Mouse (Mus musculus) stomach, embryonic 14.5 days (tissue): ENCODE results near the gene Nsmce1. TPM values are rescaled to one million over a fixed set of nuclear protein-coding genes. Genes with fewer than 3 reads are reported as not detected.

ENCODE experiments used
- ATAC-seq: fragments of 200-750 bp; cut with Nextera tagmentation; 2 replicates; pipeline ENCODE4 v1.8.0; 2017; ENCODE audit warnings: low read depth, moderate TSS enrichment; ENCODE audit not compliant: insufficient number of reproducible peaks, insufficient read depth, low FRiP score
- H3K27ac ChIP-seq: fragments of 300-500 bp; sonication (generic); 2 replicates; pipeline ENCODE4 v1.5.1; 2014; ENCODE audit warnings: mild to moderate bottlenecking, low read length, moderate library complexity, mixed read lengths
- H3K27me3 ChIP-seq: fragments of 300-500 bp; sonication (generic); 2 replicates; pipeline ENCODE4 v1.6.1; 2014; ENCODE audit warnings: low read length, control low read depth, mixed read lengths; ENCODE audit not compliant: control insufficient read depth, insufficient read depth
- H3K36me3 ChIP-seq: fragments of 300-500 bp; sonication (generic); 2 replicates; pipeline ENCODE4 v1.6.1; 2014; ENCODE audit warnings: mild to moderate bottlenecking, control low read depth, low read length, moderate library complexity, mixed read lengths; ENCODE audit not compliant: control insufficient read depth, insufficient read depth
- H3K4me1 ChIP-seq: fragments of 300-500 bp; sonication (generic); 2 replicates; pipeline ENCODE4 v1.6.1; 2014; ENCODE audit warnings: low read length, control low read depth, mixed read lengths; ENCODE audit not compliant: control insufficient read depth, insufficient read depth
- H3K4me2 ChIP-seq: fragments of 300-500 bp; sonication (generic); replicated peaks from 2 replicates; pipeline ENCODE4 v1.6.1; 2014; ENCODE audit warnings: low read depth, low read length, control low read depth
- H3K4me3 ChIP-seq: fragments of 300-500 bp; sonication (generic); 2 replicates; pipeline ENCODE4 v1.5.1; 2014; ENCODE audit warnings: low read depth, low read length, control low read depth
- H3K9ac ChIP-seq: fragments of 300-500 bp; sonication (generic); replicated peaks from 2 replicates; pipeline ENCODE4 v1.6.1; 2014; ENCODE audit warnings: low read depth, mild to moderate bottlenecking, control low read depth, low read length, moderate library complexity, mixed read lengths
- H3K9me3 ChIP-seq: fragments of 300-500 bp; sonication (generic); 2 replicates; pipeline ENCODE4 v1.6.1; 2016; ENCODE audit warnings: low read depth, low read length, control low read depth; ENCODE audit not compliant: control insufficient read depth
- WGBS: fragments of 180-500 bp; shearing (Covaris S2); extraction: QIAGEN DNeasy Blood & Tissue Kit; methylation state at CpG from one replicate; pipeline ENCODE4 v1.1.7; 2014; 5-methylcytosine and 5-hydroxymethylcytosine counted together
- polyA plus RNA-seq: library from polyadenylated mRNA; unstranded; fragments of >200 nt; fragmentation: Nextera tagmentation; extraction: Ambion mirVana; gene quantifications from 2 replicates; pipeline ENCODE4 v1.2.1, GENCODE M21; 2014

Nsmce1 gene
- 133 and 140 TPM in 2 replicates for polyA plus RNA-seq

DNA sequence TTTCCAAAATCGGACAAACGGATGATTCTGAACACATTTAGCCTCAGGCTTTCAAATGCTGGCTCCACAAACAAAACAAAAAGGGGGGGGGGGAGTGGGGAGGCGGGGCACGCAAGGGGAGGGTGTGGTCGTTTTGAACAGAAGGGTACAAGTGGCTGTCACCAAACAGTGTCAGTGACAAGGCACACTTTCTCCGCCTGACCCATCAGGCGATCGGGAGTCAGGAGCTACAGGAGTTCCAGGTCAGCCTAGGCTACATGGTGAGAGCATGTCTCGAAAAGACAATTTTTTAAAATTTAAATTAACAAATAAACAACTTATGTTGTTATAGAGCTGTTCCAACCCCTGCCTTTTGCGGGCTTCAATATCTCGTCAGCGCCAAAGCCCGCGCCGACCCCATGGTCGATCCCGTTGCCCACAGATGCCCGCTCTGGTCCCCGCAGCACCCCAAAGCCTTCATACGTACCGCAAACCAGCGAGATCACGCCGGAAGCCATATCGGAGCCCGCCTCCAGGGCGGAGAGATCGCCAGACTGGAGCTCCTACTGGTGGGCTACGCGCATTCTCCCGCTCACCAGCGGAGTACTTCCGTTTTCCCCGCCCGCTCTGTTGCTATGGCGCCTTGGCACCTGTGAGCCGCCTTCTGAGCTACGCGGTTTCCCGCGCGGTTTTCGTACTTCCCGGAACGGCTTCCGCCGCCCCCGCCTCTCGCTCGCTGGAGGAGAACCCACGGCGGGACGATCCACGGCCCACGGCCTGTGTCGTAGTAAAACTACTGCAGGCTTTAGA lies at the start of gene Nsmce1:
Nsmce1 (minus strand) TSS at position 650 of the 789 bp plus-strand sequence.
- peaks cover 10% of the 10 kb centered on the region for H3K4me1 ChIP-seq
- H3K27ac ChIP-seq: peak within 1 kb of the TSS; percentile 76; the same call in 1 of the 2 replicates
- H3K4me3 ChIP-seq: peak within 1 kb of the TSS; percentile 61
- H3K27me3 ChIP-seq: no peaks in the 10 kb centered on the region
- H3K9me3 ChIP-seq: no peaks in the 10 kb centered on the region
- peak within 1 kb of the TSS; percentile 65 for H3K4me2 ChIP-seq
- H3K36me3 ChIP-seq: peaks cover 2% of the 10 kb centered on the region; the same call in 1 of the 2 replicates
- peak within 1 kb of the TSS; percentile 58 for H3K9ac ChIP-seq
- under 1% methylated on average over 55 of the region's 56 CpGs for WGBS
- ATAC-seq: peak; percentile 98

- Histone ChIP-seq H3K27ac (no peak overlapping the region), H3K36me3 (no peaks in the 10 kb centered on the region), H3K4me3 (no peak overlapping the region), H3K27me3 (no peaks in the 10 kb centered on the region), H3K4me1 (no peaks in the 10 kb centered on the region), H3K9me3 (no peaks in the 10 kb centered on the region), H3K9ac (no peak overlapping the region), H3K4me2 (no peak overlapping the region)
- WGBS: 87% methylated on average over 1 of the region's 1 CpGs
- ATAC-seq: no peak
Observed at GRCm38 (mm10) chr7:125541026-125541425, 49.6 kb upstream of the Nsmce1 start.

DNA sequence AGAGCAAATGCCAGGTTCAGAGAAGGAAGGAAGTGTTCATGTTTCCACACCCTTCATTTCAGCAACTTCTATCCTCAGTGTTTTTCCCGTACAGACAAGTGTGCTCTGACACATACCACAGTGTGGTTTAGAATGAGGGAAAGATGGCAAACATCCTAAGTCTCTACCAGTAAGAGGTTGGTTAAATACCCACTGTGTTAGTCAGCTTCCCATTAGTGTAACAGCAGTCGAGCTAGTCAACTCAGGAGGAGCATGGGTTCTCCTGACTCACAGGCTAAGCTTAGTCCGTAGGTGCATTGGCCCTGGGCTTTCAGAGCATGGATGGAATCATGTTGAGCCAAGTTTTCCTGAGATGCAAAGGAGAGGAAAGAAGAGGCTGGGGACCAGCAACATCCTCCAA lies 48.0 kb upstream of the Nsmce1 start:
- WGBS: 92% methylated on average over 3 of the region's 3 CpGs
- Histone ChIP-seq H3K9ac (no peak overlapping the region), H3K9me3 (no peaks in the 10 kb centered on the region), H3K36me3 (no peaks in the 10 kb centered on the region), H3K27me3 (no peaks in the 10 kb centered on the region), H3K27ac (no peak overlapping the region), H3K4me3 (no peak overlapping the region), H3K4me1 (no peaks in the 10 kb centered on the region), H3K4me2 (no peak overlapping the region)
- no peak for ATAC-seq

GRCm38 (mm10) chr7:125527901-125528580 lies 36.6 kb upstream of the Nsmce1 start:
- ATAC-seq: no peak
- Histone ChIP-seq H3K36me3 (no peaks in the 10 kb centered on the region), H3K9ac (no peak overlapping the region), H3K27me3 (no peaks in the 10 kb centered on the region), H3K4me1 (no peaks in the 10 kb centered on the region), H3K4me3 (no peak overlapping the region), H3K4me2 (no peak overlapping the region), H3K27ac (no peak overlapping the region), H3K9me3 (no peaks in the 10 kb centered on the region)
- 85% methylated on average over 9 of the region's 9 CpGs for WGBS

DNA sequence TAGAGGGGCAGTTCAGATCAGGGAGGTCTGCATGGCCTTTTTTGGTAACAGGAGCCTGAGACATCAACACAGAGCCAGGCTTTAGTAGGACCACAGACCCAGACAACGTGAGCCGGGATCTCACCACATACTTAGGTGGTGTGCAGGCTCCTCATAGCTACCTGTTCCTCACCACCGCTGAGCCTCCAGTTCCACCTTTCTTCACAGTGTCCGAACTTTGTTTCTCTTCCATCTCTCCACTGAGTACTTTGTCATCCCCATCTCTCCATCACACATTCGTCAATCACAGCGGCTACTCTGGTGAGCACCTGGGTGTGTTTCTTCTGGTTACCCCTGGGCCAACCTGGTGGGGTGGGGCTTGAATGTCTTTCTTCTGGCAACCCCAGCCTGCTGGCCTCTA lies 35.8 kb upstream of the Nsmce1 start:
- ATAC-seq: no peak
- Histone ChIP-seq H3K27ac (no peak overlapping the region), H3K9me3 (no peaks in the 10 kb centered on the region), H3K4me1 (no peaks in the 10 kb centered on the region), H3K36me3 (no peaks in the 10 kb centered on the region), H3K4me2 (no peak overlapping the region), H3K4me3 (no peak overlapping the region), H3K9ac (no peak overlapping the region), H3K27me3 (no peaks in the 10 kb centered on the region)
- 78% methylated on average over 6 of the region's 6 CpGs for WGBS

- H3K4me1 ChIP-seq: no peaks in the 10 kb centered on the region
- H3K4me3 ChIP-seq: no peak overlapping the region
- no peak overlapping the region for H3K27ac ChIP-seq
- H3K4me2 ChIP-seq: no peak overlapping the region
- no peaks in the 10 kb centered on the region for H3K27me3 ChIP-seq
- 45% methylated on average over 3 of the region's 3 CpGs for WGBS
- no peaks in the 10 kb centered on the region for H3K36me3 ChIP-seq
- ATAC-seq: no peak
- no peak overlapping the region for H3K9ac ChIP-seq
- no peaks in the 10 kb centered on the region for H3K9me3 ChIP-seq
Observed at GRCm38 (mm10) chr7:125523051-125523450, 31.7 kb upstream of the Nsmce1 start.

DNA sequence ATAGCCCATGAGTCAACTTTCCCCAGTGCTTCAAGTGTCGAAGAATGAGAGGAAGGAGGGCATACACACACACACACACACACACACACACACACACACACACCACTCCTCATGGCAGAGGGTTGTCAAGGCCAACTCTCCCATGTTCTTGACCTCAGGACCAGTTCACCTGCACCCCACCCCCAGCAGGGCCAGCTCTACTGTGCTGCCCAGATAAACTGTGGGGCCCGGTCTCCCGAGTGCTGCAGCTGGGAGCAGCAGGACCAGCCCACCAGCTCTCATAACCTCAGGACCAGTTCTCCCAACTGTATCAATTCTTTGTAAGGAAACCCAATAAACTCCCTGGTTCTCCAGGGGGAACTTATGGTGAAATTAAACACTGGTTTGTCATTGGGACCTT lies 28.3 kb upstream of the Nsmce1 start:
- Histone ChIP-seq H3K36me3 (no peaks in the 10 kb centered on the region), H3K4me1 (no peaks in the 10 kb centered on the region), H3K9me3 (no peaks in the 10 kb centered on the region), H3K27ac (no peak overlapping the region), H3K9ac (no peak overlapping the region), H3K4me2 (no peak overlapping the region), H3K4me3 (no peak overlapping the region), H3K27me3 (no peaks in the 10 kb centered on the region)
- no peak for ATAC-seq
- 83% methylated on average over 3 of the region's 3 CpGs for WGBS

DNA sequence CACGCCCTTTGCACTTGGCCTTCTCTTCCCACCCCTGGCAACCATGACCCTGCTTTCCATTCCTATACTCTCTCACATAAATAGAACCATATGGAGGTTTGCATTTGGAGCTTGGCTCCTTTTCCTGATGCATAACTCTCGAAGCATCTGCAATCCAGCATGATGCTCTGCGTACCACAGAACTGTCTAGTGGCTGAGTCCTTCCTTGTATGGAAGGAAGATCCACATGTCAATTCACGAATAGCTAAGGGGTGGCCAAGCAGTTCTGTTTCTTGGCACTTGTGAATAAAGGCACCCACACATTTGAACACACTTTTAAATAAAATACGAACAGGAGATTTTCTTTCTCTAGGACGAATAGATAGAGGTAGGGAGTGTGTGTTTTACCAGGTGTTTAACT lies 26.1 kb upstream of the Nsmce1 start:
- H3K4me2 ChIP-seq: no peak overlapping the region
- 84% methylated on average over 6 of the region's 6 CpGs for WGBS
- no peak for ATAC-seq
- H3K27ac ChIP-seq: no peak overlapping the region
- no peak overlapping the region for H3K9ac ChIP-seq
- no peak overlapping the region for H3K4me3 ChIP-seq
- H3K4me1 ChIP-seq: no peaks in the 10 kb centered on the region
- no peaks in the 10 kb centered on the region for H3K9me3 ChIP-seq
- H3K36me3 ChIP-seq: no peaks in the 10 kb centered on the region
- no peaks in the 10 kb centered on the region for H3K27me3 ChIP-seq
